Mouse (Mus musculus): ENCODE measurements around the gene Cyp21a1.
"Not testable (repeated sequence)": the region's sequence is repeated elsewhere in the genome, so short reads cannot be mapped to it uniquely, and the experiment has no call there.

Cyp21a1 gene

DNA sequence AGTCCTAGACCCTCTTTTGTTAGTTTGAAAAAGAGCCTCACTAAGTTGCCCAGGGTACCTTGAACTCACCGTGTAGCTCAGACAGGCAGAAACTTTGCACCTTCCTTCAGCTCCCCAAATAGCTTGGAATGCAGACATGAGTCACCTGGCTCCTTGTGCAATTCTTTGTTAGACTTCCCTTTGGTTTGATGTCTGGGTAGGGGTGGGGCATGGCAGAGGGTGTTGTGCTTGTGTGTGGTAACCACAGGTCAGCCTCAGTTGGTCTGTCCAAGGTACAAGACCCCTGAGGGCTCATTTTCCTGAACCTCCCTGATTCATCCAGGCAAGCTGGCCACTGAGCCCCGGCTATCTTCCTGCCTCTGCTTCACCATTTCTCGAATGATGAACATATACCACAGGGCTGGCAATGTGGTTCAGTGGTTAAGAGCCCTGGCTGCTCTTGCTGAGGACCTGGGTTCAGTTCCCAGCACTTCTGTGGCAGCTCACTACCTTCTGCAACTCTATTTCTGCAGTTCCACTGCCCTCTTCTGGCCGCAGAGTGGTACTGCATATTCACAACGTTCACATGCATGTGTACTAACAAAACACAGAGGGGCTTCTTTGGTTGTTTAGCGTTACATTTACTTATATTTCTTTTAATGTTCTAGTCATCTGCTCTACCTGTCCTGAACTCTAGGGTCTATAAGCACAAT is 656 bp upstream of the Cyp21a1 start:
- DNase-seq (ENCODE audit: low spot score): no peak

DNA sequence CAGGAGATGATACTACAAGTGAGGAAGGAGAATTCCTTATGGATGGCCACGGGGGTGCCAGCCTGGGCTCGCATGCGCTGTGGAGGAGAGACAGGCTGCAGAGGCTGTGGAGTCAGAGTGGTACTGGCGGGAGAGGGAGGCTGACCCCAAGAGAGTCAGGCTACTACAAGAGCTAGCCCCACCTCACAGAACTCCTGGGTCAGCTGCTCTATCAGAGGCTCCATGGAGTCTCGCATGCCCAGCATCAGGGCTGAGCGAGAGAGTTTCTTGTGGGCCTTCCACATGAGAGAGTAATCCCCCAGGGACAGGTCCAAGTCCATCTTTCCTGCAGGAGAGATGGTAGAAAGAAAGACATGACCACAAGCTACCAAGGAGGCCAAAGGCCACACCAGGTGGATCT is 994 bp downstream of the Cyp21a1 start:
- not testable (repeated sequence) for DNase-seq (ENCODE audit: low spot score)

DNA sequence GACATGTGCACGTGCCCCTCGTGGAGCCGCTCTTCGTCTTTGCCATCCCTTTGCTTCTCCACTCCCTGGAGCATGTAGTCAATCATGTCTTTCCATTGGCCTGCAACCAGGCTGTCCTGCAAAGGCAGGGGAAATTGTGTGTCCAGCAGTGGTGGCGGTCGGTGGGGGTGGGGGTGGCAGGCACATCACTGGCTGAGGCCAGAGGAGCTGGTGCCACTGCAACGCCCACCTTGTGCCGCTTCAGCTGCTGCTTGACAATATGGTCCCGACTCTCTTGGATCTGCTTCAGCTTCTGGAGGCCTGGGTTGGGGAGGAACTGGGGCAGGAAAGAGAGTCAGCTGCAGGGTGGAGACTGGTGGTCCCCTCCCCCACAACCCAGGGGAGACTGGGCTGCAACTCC is 1.6 kb downstream of the Cyp21a1 start:
- DNase-seq (ENCODE audit: low spot score): not testable (repeated sequence)

DNA sequence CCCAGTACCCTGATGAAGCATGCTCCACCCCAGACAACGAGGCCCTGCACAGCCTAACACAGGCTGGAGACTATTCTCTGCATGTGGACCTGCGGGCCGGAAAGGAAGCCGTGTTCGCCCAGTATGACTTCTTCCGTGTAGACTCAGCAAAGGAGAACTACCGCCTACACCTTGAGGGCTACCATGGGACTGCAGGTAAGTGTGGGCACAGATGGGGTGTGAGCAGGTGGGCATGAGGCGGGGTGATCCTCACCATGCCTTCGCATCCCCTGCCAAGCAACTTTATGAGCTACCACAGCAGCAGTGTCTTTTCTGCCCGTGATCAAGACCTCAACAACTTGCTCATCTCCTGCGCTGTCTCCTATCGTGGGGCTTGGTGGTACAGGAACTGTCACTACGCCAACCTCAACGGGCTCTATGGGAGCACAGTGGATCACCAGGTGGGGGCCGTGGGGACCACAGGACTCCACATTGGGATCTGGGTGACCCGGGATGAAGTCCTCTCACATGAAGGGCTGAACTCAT is 3.5 kb downstream of the Cyp21a1 start:
- not testable (repeated sequence) for DNase-seq (ENCODE audit: low spot score)

DNA sequence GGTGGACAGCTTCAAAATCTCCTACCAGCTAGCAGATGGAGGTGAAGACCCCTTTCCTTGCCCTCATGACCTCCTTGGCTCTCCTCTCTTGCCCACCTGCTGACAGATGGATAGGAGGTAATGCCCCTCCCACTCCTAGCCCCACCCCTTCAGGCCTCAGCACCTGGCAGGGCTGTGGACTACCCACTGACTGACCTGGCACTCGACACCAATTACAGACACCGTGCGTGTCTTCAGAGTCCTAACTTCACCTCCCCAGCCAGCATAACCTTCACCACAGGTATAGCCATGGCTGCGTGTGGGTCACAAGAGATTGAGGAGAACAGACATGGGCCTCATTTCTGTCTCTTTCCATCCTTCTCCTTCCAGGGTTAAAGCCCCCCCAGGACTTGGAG is 4.8 kb downstream of the Cyp21a1 start:
- DNase-seq (ENCODE audit: low spot score): no peak

DNA sequence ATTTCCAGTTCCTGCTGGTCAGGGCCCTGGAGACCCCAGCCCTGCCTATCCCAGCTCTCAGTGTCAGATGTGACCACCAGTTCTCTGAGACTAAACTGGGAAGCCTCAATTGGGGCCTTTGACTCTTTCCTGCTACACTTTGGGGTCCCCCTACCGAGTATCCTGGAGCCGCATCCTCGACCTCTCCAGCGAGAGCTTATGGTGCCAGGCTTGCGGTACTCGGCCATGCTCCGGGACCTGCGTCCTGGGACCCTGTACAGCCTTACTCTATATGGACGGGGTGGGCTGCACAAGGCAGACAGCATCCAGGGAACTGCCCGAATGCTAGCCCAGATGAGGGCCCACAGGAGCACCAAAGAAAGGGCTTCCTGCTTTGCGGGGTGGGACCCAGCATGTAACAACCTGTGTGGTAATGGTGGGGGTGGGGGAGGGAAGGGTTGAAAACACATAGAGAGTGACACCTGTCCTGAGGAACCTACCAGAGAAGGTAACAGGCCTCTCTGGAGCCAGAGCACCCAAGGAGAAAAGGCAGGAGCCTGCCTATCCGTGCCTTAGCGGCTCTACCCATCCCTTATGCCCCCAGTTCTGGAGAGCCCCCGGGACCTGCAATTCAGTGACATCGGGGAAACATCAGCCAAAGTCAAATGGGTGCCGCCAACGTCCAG is 5.4 kb downstream of the Cyp21a1 start:
- DNase-seq (ENCODE audit: low spot score): no peak

DNA sequence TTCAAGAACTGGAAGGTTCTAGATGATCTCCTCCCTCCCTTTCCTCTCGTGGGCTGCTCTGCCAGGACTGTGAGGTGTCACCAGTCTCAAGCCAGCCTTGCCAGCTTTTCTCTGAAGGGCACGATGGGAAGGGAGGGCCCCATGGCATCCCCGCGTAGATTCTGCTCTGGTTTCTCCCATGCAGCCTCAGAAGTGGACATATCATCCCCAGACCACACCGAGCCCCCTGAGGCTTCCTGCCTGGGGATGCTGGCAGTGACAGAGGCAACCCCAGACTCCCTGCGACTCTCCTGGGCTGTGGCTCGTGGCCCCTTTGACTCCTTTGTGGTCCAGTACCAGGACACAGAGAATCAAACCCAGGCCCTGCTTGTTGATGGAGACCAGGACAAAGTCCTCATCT is 6.3 kb downstream of the Cyp21a1 start:
- DNase-seq (ENCODE audit: low spot score): not testable (repeated sequence)

DNA sequence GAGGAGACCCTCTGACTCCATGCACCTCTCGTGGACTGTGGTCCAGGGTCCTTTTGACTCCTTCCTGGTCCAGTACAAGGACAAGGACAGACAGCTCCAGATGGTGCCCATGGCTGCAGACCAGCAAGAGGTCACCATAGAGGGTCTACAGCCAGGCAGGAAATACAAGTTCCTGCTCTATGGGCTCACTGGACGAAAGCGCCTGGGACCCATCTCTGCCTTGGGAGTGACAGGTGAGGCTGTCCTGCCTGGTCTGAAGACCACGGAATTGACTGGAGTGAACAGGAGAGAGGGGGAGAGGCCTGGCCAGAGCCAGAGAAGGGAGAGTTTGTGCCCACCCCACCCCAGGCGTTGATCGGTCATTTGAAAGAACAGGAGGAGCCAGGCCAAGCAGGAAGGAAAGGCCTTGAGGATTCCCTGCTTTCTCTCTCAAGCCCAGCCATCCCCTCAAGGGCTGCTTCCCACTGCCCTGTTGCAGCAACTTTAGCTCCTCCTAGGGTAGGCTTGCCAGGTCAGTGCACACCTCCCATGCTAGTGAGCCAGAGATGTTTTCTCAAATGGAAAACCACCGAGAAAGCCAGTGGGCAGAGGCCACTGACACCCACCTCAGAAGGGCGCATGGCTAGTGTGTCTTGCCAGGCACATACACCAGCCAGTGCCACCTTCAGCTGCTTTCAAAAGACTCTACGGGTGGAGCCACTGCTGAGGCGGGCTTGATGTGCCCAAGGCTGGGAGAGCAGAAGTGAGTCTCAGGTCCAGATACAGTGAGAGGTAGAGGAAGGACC is 7.0 kb downstream of the Cyp21a1 start:
- DNase-seq (ENCODE audit: low spot score): not testable (repeated sequence)

DNA sequence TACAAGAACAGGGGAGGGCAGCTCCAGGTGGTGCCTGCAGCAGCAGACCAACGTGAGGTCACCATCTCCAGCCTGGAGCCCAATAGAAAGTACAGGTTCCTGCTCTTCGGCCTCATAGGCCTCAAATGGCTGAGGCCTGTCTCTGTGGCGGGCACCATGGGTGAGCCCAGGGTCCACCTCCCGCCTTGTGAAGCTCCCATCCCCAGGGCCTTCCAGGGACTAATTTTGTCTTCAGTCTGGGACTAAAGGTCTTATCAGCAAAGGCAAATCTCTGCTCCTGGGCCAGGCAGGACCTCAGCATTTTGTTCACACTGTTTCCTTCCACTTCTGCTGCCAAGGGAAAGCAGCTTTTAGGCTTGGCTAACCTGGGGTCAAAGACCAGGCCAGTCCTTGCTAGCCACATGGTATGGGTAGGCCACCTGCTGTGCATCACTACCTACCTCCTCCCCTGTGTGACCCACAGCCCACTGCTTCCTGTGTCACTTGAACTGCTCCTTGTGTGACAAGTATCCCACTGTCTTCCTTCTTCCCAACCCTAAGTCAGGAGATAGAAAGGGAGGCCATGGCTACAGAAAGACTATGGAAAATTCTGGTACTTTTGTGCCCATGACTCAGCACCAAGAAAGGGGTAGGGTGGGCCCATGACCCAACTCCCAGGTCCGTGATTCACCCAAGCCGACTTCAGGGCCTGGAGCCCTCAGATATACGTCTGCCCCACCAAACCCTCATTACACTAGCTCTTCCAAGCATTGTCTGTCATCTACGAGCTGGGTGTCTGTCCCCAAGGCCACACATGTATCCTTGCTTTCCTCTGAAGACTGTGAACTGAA is 7.8 kb downstream of the Cyp21a1 start:
- DNase-seq (ENCODE audit: low spot score): no peak

DNA sequence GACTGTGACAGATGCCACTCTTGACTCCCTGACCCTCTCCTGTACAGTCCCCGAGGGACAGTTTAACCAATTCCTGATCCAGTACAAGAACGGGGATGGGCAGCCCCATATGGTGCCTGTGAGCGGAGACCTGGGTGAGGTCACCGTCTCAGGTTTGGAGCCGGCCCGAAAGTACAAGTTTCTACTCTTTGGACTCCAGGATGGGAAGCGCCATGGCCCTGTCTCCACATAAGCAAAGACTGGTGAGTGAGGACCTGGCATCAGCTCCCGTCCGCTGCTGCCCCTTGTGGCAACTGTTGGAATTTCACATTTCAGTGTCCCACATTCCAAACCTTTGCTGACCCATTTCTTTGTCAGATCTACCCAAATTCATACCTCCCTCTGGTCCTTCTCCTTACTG is 8.7 kb downstream of the Cyp21a1 start:
- no peak for DNase-seq (ENCODE audit: low spot score)

DNA sequence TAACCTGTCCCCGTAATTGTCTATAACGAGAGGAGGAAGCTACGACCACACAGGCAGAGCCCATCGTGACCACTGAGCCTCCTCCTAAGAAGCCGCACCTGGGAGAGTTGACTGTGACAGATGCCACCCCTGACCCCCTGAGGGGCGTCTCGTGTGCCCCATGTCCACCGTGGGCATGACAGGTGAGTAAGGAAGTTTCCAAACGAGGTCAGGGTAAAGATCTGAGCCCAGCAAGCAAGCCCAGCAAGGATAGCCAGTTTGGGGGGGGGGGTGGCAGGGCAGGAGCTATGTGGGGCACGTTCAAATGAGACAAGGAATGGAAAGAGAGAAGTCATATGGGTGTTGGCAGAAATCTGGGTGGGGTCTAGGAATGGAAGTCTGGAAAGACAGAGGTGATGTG is 9.3 kb downstream of the Cyp21a1 start:
- DNase-seq (ENCODE audit: low spot score): no peak

DNA sequence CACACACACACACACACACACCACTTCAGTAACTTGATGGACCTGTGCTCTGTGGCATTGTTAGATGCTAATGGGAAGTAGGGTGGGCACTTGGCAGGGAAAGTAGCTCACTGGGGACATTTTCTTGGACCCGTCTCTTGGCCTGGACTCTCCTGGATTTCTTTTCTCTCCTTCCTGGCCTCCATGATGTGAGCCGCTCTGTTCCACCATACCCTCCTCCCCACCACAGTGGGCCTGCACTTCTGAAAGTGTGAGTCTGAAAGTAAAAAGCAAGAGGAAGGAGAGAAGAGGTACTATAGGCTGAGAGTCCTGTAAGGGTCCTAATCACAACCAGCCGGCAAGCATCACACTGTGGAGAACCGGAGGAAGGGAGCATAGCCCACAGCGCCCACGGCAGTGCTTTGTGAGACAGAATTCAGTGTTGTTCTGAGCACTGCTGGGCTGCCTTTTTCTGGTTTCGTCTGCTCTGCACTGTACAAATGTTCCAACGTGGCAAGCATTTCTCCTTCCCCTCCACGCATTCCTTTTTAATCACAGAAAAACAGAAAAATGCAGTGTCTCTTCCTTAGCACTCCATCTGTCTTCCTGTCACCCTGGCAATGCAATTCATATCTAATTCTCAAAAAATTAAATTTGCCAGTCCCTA is 26.6 kb downstream of the Cyp21a1 start:
- no peak for DNase-seq (ENCODE audit: low spot score)

DNA sequence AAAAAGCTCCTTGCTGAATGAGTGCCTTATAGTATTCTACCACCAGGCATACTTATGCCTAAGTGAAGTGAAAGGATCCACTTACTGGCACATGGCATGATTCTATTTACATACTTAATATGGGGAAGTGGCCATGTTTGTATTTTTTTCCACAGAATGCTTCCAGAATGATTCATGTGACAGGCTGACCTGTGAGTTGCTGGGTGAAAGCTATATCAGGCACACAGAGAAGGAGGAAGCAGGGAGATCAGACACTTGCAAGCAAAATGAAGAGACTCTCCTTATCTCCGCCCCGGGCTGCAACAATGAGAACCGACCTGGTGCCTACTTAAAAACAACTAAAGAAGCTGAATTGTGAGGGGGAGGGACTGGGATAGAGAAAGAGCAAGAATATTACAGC is 42.9 kb downstream of the Cyp21a1 start:
- no peak for DNase-seq (ENCODE audit: low spot score)
